Mouse (Mus musculus) right cerebral cortex, postnatal 36 days (tissue): Measurements from ENCODE around the gene Ddx28.

Source experiments
- DNase-seq, 2 experiments: peaks; one replicate each; pipeline ENCODE4 v3.0.0; 2022; ENCODE audit warnings: low spot score in 2 of 2, mixed read lengths in 1 of 2

The Ddx28 gene

GRCm38 (mm10) chr8:105966692-105967311, 44.9 kb downstream of the Ddx28 start:
- no peak for DNase-seq

GRCm38 (mm10) chr8:105965905-105966341, 45.8 kb downstream of the Ddx28 start, which contains the start of gene Slc12a4:
Gene Slc12a4, minus strand, starts transcription at chr8:105966097.
- no peak for DNase-seq

DNA sequence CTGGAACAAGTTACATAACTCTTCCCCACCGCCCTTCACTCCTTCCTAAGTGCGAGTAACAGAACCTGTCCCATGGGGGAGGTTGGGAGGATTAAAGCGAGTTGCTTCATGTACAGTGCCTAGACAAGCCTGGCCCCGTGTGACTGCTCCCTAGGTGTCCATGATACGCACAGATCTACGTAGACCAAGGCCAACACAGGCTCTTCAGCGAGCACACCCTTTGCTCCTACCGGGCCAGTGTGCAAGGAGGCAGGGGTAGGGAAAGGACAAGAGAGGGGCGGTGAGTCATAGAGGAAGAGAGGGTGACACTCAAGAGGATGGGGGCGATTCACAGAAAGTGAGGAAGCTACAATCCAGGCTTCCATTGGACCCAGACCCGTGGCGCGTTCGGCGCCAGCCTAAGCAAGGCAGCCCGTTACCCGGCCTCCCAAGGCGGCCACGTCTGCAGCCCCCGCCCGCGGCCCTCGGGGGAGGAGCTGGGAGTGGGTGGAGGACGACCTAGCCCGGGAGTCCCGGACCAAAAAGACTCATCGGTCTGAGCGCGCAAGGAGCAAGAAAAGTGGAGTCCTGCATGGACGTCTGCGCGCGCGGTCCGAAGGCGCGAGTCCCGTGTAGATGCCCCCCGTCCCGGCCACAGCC, 46.3 kb downstream of the Ddx28 start:
- no peak for DNase-seq

DNA sequence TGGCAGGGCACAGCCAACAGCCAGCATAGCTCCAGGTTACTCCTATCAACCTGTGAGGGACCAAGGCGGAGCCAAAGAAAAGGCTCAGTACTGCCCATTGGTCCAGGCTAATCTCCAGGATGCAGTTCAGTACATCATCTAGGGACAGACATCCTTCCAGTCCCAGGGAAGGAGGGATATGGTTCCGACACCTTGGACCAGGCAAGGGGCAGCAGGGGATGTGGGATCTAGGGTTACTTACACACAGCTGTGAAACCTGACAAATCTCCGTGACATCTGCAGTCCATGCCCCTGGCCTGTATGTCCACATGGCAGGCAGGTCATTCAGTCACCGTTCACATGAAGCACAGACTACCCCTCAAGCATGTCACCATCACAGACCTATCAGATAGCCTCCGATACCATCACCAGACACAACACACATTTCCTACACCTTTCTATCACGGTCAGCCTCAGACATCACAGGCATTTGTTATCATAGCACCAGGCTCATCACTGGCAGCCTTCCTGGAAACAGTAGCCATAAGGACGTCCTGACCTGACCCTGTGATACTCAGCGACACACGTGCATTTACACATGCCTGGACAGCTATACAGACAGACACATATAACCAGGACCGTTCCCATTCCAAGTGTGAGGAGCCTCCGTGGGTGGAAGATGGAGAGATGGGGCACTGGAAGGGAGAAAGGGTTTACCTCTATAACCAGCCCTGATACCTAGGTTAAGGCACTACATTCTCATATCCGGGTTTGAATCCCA, 47.0 kb downstream of the Ddx28 start:
- DNase-seq: no peak

DNA sequence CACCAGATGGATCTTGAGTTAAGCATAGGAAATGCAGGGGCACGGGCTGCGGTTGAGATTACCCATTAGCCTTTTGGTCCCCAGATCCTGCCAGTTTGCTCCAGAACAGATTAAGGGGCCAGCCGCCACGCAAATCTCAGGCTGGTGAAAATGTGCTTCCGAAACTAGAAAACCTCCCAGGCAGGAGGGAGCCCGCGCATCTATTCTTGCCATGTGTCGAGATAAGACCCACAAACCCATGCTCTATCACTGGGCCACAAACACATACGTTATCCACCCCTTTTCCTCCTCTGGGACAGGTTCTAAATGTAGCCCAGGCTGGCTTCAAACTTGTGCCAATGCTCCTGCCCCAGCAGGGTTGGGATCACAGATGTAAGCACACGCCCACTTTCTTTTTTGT, 50.1 kb downstream of the Ddx28 start:
- DNase-seq: no peak

GRCm38 (mm10) chr8:105961101-105961500, 50.6 kb downstream of the Ddx28 start:
- DNase-seq: no peak
